Mouse (Mus musculus) embryonic facial prominence, embryonic 12.5 days (tissue): ENCODE data around the gene Tubal3. TPM values are rescaled to one million over a fixed set of nuclear protein-coding genes. Genes with fewer than 3 reads are reported as not detected.

ENCODE experiments used
- ATAC-seq: fragments of 200-750 bp; cut with Nextera tagmentation; 2 replicates; pipeline ENCODE4 v1.8.0; 2017; ENCODE audit not compliant: insufficient number of reproducible peaks, insufficient read depth, low FRiP score, low TSS enrichment
- H3K27ac ChIP-seq: fragments of 300-500 bp; sonication (generic); 2 replicates; pipeline ENCODE4 v1.5.1; 2016; ENCODE audit warnings: mild to moderate bottlenecking
- H3K27me3 ChIP-seq: fragments of 300-500 bp; sonication (generic); 2 replicates; pipeline ENCODE4 v1.6.1; 2016; ENCODE audit warnings: mild to moderate bottlenecking, moderate library complexity
- H3K36me3 ChIP-seq: fragments of 300-500 bp; sonication (generic); 2 replicates; pipeline ENCODE4 v1.6.1; 2016; ENCODE audit warnings: mild to moderate bottlenecking
- H3K4me1 ChIP-seq: fragments of 300-500 bp; sonication (generic); 2 replicates; pipeline ENCODE4 v1.6.1; 2016
- H3K4me2 ChIP-seq: fragments of 300-500 bp; sonication (generic); replicated peaks from 2 replicates; pipeline ENCODE4 v1.6.1; 2016; ENCODE audit warnings: mild to moderate bottlenecking, moderate library complexity
- H3K4me3 ChIP-seq: fragments of 300-500 bp; sonication (generic); 2 replicates; pipeline ENCODE4 v1.5.1; 2016; ENCODE audit warnings: mild to moderate bottlenecking
- H3K9ac ChIP-seq: fragments of 300-500 bp; sonication (generic); 2 replicates; pipeline ENCODE4 v1.6.1; 2016; ENCODE audit warnings: mild to moderate bottlenecking, moderate library complexity
- H3K9me3 ChIP-seq: fragments of 300-500 bp; sonication (generic); 2 replicates; pipeline ENCODE4 v1.6.1; 2016; ENCODE audit warnings: mild to moderate bottlenecking, moderate library complexity
- WGBS: fragments of 180-500 bp; shearing (Covaris S2); methylation state at CpG from one replicate; pipeline ENCODE4 v1.1.7; 2016; 5-methylcytosine and 5-hydroxymethylcytosine counted together
- polyA plus RNA-seq: library from polyadenylated mRNA; unstranded; fragments of >200 nt; fragmentation: Nextera tagmentation; extraction: Ambion mirVana; gene quantifications from 2 replicates; pipeline ENCODE4 v1.2.1, GENCODE M21; 2016

Tubal3 gene
- not detected in 2 replicates for polyA plus RNA-seq

DNA sequence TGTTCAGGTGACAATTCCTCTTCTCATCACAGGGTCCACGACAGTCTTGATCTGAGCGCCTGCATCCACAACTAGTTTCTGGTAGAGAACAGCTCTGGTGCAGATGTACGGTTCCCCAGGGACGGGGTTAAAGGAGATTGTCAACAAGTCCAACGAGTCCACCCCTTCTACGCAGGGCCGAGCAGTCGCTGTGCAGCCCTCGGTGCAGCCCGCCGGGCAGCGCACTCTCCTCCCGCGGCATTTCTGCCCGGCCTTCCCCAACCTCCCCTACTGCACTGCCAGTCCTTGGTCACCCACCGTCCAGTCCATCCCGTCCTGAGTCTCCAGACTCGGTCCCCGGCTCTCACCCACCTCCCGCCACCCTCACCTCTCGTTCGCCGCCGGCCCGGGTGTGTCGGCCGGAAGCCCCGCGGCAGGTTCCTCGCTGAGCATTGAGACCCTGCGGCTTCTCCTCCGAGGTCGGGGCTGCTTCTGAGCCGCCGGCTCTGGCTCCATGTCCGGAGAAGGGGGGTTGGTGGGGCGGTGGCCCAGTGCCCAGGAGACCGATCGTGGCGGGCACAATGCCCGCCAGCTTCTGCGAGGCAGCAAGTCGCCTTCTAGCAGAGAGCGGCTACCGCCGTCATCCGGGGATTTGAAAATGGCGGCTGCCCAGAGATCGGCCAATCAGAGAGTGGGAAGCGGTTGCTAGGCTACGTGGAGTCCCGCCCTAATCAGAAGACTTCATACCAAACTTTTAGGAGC lies at the start of gene Tubal3, which contains the start of gene Net1:
Gene Tubal3, plus strand, starts transcription at position 704 of the 741 bp plus-strand sequence.
Gene Net1, minus strand, starts transcription at position 650 of the 741 bp plus-strand sequence.
- no peaks in the 10 kb centered on the region for H3K9me3 ChIP-seq
- ATAC-seq: peak; percentile 97
- peak within 1 kb of the TSS; percentile 69 for H3K4me2 ChIP-seq
- peaks cover 14% of the 10 kb centered on the region for H3K36me3 ChIP-seq
- H3K27me3 ChIP-seq: no peaks in the 10 kb centered on the region
- H3K27ac ChIP-seq: peak within 1 kb of the TSS; percentile 73; the same call in 1 of the 2 replicates
- peaks cover 8% of the 10 kb centered on the region for H3K4me1 ChIP-seq
- peak within 1 kb of the TSS; percentile 77 for H3K9ac ChIP-seq
- WGBS: under 1% methylated on average over 52 of the region's 52 CpGs
- peak within 1 kb of the TSS; percentile 92 for H3K4me3 ChIP-seq

DNA sequence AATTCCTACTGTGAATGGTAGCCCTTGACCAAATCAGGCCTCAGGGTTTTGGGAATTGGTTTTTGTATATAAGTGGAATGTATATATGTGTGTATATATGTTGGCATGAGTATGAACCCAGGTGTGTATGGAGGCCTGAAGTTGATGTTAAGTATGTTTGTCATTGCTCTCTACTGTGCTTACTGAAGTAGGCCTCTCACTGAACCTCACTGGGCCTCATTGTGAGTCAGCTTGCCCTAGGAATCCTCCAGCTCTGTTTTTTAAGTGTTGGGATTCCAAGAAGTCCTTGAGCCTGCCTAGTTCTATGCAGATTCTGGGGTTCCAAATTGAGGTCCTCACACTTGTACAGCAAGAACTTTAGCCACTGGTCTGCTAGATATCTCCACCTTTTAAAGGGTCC lies 48.2 kb upstream of the Tubal3 start:
- H3K4me3 ChIP-seq: no peak overlapping the region
- no peak overlapping the region for H3K9ac ChIP-seq
- no peaks in the 10 kb centered on the region for H3K27me3 ChIP-seq
- H3K4me2 ChIP-seq: no peak overlapping the region
- no peaks in the 10 kb centered on the region for H3K4me1 ChIP-seq
- no peak for ATAC-seq
- H3K36me3 ChIP-seq: no peaks in the 10 kb centered on the region
- H3K27ac ChIP-seq: no peak overlapping the region
- no peaks in the 10 kb centered on the region for H3K9me3 ChIP-seq

DNA sequence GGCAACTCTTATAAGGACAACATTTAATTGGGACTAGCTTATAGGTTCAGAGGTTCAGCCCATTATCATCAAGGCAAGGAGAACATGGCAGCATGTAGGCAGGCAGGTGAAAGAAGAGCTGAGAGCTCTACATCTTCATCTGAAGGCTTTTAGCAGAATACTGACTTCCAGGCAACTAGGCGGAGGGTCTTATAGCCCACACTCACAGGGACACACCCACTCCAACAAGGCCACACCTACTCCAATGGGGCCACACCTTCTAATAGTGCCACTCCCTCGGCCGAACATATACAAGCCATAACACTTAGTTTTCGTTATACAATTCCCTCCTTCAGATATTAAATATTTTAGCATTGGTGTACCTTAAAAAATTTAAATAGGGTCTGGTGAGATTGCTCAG lies 45.2 kb upstream of the Tubal3 start:
- no peaks in the 10 kb centered on the region for H3K36me3 ChIP-seq

DNA sequence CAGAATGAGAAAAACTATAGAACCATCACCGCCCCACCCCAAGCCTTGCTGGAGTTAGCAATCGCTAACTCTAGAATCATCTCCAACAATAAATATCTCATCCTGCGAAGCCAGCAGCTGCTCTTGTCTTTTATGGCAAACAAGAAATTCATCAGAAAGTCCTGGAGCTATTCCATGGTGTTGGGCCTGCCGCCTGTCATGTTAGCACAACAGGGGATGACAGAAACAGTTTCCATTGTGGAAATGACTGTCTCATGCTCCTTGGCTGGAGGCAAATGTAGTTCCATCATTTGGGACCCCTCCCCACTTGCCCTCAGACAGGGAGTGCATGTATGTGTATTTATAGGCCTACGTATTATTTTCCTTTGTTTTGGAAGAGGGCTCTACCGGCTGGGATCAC lies 41.6 kb upstream of the Tubal3 start:
- Histone ChIP-seq H3K4me3 (no peak overlapping the region), H3K27ac (no peak overlapping the region), H3K27me3 (no peaks in the 10 kb centered on the region), H3K36me3 (peaks cover 8% of the 10 kb centered on the region), H3K4me2 (no peak overlapping the region), H3K4me1 (no peaks in the 10 kb centered on the region), H3K9me3 (no peaks in the 10 kb centered on the region), H3K9ac (no peak overlapping the region)
- 76% methylated on average over 6 of the region's 6 CpGs for WGBS
- no peak for ATAC-seq

More for the DNA sequence above, 45.2 kb upstream of the Tubal3 start:
- H3K4me1 ChIP-seq: no peaks in the 10 kb centered on the region
- no peaks in the 10 kb centered on the region for H3K9me3 ChIP-seq
- no peaks in the 10 kb centered on the region for H3K27me3 ChIP-seq
- 96% methylated on average over 4 of the region's 4 CpGs for WGBS
- H3K4me3 ChIP-seq: no peak overlapping the region
- H3K27ac ChIP-seq: no peak overlapping the region
- no peak for ATAC-seq
- H3K4me2 ChIP-seq: no peak overlapping the region
- H3K9ac ChIP-seq: no peak overlapping the region

DNA sequence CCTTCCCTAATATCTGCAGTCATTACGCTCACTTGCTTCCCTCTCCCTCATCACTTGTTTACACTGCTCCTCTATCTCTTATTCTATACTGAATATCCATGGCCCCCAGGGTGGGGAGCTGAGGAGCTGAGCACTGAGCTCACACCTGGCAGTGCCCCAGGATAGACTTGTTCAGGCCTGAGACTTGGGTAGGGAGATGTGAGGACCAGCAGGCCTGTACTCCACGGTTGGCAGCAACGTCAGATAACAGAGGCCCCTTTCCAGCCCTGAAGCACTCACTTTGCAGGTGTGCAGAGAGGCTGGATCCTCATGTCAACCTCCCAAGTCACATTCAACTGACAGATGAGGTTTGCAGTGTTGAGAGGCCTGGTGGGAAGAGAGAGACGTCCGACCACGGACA lies 40.9 kb upstream of the Tubal3 start:
- Histone ChIP-seq H3K9ac (no peak overlapping the region), H3K4me2 (no peak overlapping the region), H3K27me3 (no peaks in the 10 kb centered on the region), H3K36me3 (peaks cover 15% of the 10 kb centered on the region), H3K4me3 (no peak overlapping the region), H3K9me3 (no peaks in the 10 kb centered on the region), H3K27ac (peak overlapping the region; percentile 11; the same call in 1 of the 2 replicates), H3K4me1 (no peaks in the 10 kb centered on the region)
- no peak for ATAC-seq
- WGBS: 62% methylated on average over 6 of the region's 6 CpGs

DNA sequence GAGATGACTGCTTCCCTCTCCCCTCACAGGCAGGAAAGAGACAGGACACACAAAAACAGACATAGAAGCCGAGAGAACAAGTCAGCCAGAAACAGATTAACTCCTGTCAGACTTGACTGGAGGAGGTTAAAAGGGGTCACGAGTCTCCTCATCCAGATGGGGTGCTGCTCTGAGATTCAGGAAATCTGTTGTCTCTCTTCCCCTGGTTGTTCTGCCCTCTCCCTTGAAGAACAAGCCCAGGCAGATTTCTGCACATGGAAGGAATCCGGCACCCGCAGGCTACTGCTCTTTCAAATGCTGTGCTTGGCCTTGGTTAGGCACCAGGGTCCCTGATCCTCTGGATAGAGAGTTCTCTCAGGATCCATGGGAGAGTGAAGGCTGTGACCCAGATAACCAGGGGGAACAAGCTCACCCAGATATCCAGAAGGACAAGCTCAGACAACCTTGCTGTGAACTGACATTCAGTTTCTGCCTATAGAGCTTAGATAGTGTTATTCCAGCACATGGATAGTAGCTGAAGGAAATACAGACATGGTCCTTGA lies 40.3 kb upstream of the Tubal3 start:
- ATAC-seq: peak; percentile 38
- Histone ChIP-seq H3K9ac (no peak overlapping the region), H3K27ac (0 out of 2 replicates have a peak overlapping the region, but pooled peaks have one; percentile 11), H3K4me1 (no peaks in the 10 kb centered on the region), H3K4me3 (no peak overlapping the region), H3K27me3 (no peaks in the 10 kb centered on the region), H3K36me3 (peaks cover 20% of the 10 kb centered on the region), H3K9me3 (no peaks in the 10 kb centered on the region), H3K4me2 (no peak overlapping the region)
- WGBS: 44% methylated on average over 4 of the region's 4 CpGs

DNA sequence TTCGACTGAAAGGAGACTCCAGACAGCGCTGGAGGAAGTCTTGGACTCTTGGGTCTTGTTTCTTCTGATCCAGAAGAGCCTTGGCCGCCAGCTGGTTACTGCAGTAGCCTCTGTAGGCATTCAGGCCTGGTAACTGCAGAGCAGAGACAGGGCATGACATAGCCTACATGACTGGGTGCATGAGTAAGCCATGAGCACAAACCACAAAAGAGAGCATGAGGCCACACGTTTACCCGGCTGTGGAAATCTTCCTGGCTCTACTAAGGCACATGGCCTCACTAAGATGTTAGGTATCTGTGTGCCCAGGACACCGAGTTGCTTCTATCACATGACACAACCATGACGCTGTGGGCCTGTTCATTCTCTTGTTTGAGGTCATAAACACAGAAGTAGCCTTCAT lies 31.4 kb upstream of the Tubal3 start:
- 92% methylated on average over 7 of the region's 7 CpGs for WGBS

DNA sequence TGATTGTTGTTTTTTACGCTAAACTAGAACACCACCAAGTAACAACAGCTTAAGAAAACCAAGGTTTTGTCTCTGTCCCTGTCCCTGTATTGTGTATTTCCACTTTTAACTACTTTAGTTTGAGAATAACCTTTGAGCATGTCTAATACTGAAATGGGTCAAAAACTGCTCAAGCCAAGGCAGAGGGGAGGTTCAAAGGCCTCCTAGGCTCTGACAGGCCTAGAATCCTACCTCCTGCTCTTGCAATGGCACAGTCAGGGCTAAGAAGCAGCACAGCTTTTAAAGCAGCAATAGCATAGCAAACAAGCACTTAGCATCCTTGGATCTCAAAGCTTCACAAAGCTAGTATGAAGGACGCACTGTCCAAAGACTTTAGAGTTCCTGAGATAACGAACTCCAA lies 29.0 kb upstream of the Tubal3 start:
- H3K36me3 ChIP-seq: peaks cover 46% of the 10 kb centered on the region
- peaks cover 16% of the 10 kb centered on the region; the same call in 1 of the 2 replicates for H3K4me1 ChIP-seq
- H3K4me2 ChIP-seq: peak overlapping the region; percentile 16; the same call in 1 of the 2 replicates
- WGBS: 95% methylated on average over 3 of the region's 3 CpGs
- no peak overlapping the region for H3K9ac ChIP-seq
- H3K27me3 ChIP-seq: no peaks in the 10 kb centered on the region
- H3K9me3 ChIP-seq: no peaks in the 10 kb centered on the region
- peak overlapping the region; percentile 13; the same call in 1 of the 2 replicates for H3K4me3 ChIP-seq
- ATAC-seq: no peak
- H3K27ac ChIP-seq: no peak overlapping the region

More for the DNA sequence above, 31.4 kb upstream of the Tubal3 start:
- ATAC-seq: no peak
- Histone ChIP-seq H3K4me1 (0 out of 2 replicates have a peak, but pooled peaks cover 12% of the 10 kb centered on the region), H3K9ac (no peak overlapping the region), H3K4me3 (no peak overlapping the region), H3K27me3 (no peaks in the 10 kb centered on the region), H3K27ac (no peak overlapping the region), H3K36me3 (peaks cover 67% of the 10 kb centered on the region), H3K9me3 (no peaks in the 10 kb centered on the region), H3K4me2 (no peak overlapping the region)

DNA sequence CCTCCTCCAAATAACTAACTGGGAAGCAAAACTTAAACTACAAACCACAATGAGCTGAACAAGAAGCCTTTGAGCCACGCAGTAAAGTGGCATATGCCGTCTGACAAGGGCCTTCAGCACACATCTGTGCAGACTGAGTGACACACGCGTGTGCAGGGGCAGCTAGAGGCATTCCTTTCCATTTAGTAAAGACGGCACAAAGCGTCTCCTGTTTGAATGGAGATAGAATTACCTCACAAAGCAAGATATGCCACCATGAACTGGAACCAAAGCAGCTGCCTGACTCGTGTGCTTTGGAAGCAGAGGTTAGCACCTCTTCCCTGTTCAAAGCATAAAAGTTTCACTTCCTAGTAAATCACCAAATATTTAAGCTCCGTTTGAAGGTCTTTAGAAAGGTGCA lies 28.0 kb upstream of the Tubal3 start:
- WGBS: 32% methylated on average over 8 of the region's 8 CpGs
- Histone ChIP-seq H3K4me3 (peak overlapping the region; percentile 29), H3K36me3 (peaks cover 36% of the 10 kb centered on the region), H3K4me2 (peak overlapping the region; percentile 68), H3K9me3 (no peaks in the 10 kb centered on the region), H3K27me3 (no peaks in the 10 kb centered on the region), H3K9ac (0 out of 2 replicates have a peak overlapping the region, but pooled peaks have one; percentile 5), H3K27ac (0 out of 2 replicates have a peak overlapping the region, but pooled peaks have one; percentile 23), H3K4me1 (peaks cover 21% of the 10 kb centered on the region; the same call in 1 of the 2 replicates)
- ATAC-seq: no peak

DNA sequence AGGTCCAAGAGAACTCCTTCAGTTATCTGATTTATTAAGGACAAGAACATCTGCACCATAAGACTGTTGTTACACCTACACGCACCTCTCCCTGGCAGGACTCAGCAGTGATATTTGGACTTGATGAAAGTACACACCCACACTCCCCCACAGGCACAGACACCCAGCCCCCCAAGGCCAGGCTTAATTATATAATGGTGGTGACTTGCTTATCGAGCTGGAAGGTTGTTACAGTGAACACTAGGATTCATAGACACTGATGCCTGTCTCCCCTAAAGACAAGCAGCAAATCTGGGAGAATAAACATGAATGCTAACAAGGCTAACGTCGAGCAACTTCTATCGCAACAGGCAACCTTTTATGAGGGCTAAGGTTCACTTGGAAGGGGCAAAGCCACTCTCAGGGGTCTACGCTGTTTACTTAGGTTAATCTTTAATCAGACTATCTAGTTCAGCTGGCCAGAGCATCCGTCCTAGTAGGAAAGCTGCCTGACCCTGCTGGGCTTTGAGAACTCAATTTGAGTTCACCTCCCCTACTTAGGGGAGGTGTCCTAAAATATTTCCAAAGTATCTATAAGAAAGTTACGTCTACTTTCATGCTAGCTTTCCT lies 26.5 kb upstream of the Tubal3 start:
- no peaks in the 10 kb centered on the region for H3K27me3 ChIP-seq
- no peak for ATAC-seq
- peak overlapping the region; percentile 68 for H3K4me2 ChIP-seq
- H3K4me3 ChIP-seq: peak overlapping the region; percentile 57
- peak overlapping the region; percentile 72 for H3K9ac ChIP-seq
- H3K27ac ChIP-seq: peak overlapping the region; percentile 50; the same call in 1 of the 2 replicates
- peaks cover 22% of the 10 kb centered on the region for H3K36me3 ChIP-seq
- WGBS: 28% methylated on average over 8 of the region's 8 CpGs
- H3K4me1 ChIP-seq: peaks cover 21% of the 10 kb centered on the region; the same call in 1 of the 2 replicates
- no peaks in the 10 kb centered on the region for H3K9me3 ChIP-seq

DNA sequence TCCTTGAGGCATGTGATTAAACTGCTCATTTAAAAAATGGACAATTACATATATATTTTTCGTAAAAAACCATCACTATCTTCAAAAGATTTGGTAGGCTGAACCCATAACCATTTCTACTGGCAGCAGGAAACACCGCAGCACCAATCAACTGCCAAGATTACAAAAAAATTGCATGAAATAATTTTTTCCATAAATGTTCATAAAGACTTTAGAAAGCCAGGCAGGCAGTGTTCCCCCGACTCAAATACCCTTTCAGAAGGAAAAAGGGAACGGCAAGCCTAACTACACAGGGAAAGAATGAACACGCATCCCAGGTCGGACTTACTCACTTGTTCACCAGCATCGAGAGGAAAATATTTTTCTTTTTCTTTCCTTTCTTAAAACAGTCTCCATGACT lies 25.5 kb upstream of the Tubal3 start:
- Histone ChIP-seq H3K36me3 (peaks cover 12% of the 10 kb centered on the region), H3K4me2 (peak overlapping the region; percentile 68), H3K27me3 (no peaks in the 10 kb centered on the region), H3K27ac (peak overlapping the region; percentile 74; the same call in 1 of the 2 replicates), H3K4me3 (peak overlapping the region; percentile 57), H3K4me1 (peaks cover 21% of the 10 kb centered on the region; the same call in 1 of the 2 replicates), H3K9me3 (no peaks in the 10 kb centered on the region), H3K9ac (peak overlapping the region; percentile 72)
- WGBS: 10% methylated on average over 7 of the region's 7 CpGs
- ATAC-seq: no peak
